Mouse (Mus musculus) embryonic facial prominence, embryonic 12.5 days (tissue): ENCODE results near the gene Shld1. TPM values are rescaled to one million over a fixed set of nuclear protein-coding genes. Genes with fewer than 3 reads are reported as not detected.

Experiments
- ATAC-seq: fragments of 200-750 bp; cut with Nextera tagmentation; 2 replicates; pipeline ENCODE4 v1.8.0; 2017; ENCODE audit not compliant: insufficient number of reproducible peaks, insufficient read depth, low FRiP score, low TSS enrichment
- H3K27ac ChIP-seq: fragments of 300-500 bp; sonication (generic); 2 replicates; pipeline ENCODE4 v1.5.1; 2016; ENCODE audit warnings: mild to moderate bottlenecking
- H3K27me3 ChIP-seq: fragments of 300-500 bp; sonication (generic); 2 replicates; pipeline ENCODE4 v1.6.1; 2016; ENCODE audit warnings: mild to moderate bottlenecking, moderate library complexity
- H3K36me3 ChIP-seq: fragments of 300-500 bp; sonication (generic); 2 replicates; pipeline ENCODE4 v1.6.1; 2016; ENCODE audit warnings: mild to moderate bottlenecking
- H3K4me1 ChIP-seq: fragments of 300-500 bp; sonication (generic); 2 replicates; pipeline ENCODE4 v1.6.1; 2016
- H3K4me2 ChIP-seq: fragments of 300-500 bp; sonication (generic); replicated peaks from 2 replicates; pipeline ENCODE4 v1.6.1; 2016; ENCODE audit warnings: mild to moderate bottlenecking, moderate library complexity
- H3K4me3 ChIP-seq: fragments of 300-500 bp; sonication (generic); 2 replicates; pipeline ENCODE4 v1.5.1; 2016; ENCODE audit warnings: mild to moderate bottlenecking
- H3K9ac ChIP-seq: fragments of 300-500 bp; sonication (generic); 2 replicates; pipeline ENCODE4 v1.6.1; 2016; ENCODE audit warnings: mild to moderate bottlenecking, moderate library complexity
- H3K9me3 ChIP-seq: fragments of 300-500 bp; sonication (generic); 2 replicates; pipeline ENCODE4 v1.6.1; 2016; ENCODE audit warnings: mild to moderate bottlenecking, moderate library complexity
- WGBS: fragments of 180-500 bp; shearing (Covaris S2); methylation state at CpG from one replicate; pipeline ENCODE4 v1.1.7; 2016; 5-methylcytosine and 5-hydroxymethylcytosine counted together
- polyA plus RNA-seq: library from polyadenylated mRNA; unstranded; fragments of >200 nt; fragmentation: Nextera tagmentation; extraction: Ambion mirVana; gene quantifications from 2 replicates; pipeline ENCODE4 v1.2.1, GENCODE M21; 2016

The Shld1 gene
- polyA plus RNA-seq, 1 experiment from 2014 or later, result 14.3 TPM

DNA sequence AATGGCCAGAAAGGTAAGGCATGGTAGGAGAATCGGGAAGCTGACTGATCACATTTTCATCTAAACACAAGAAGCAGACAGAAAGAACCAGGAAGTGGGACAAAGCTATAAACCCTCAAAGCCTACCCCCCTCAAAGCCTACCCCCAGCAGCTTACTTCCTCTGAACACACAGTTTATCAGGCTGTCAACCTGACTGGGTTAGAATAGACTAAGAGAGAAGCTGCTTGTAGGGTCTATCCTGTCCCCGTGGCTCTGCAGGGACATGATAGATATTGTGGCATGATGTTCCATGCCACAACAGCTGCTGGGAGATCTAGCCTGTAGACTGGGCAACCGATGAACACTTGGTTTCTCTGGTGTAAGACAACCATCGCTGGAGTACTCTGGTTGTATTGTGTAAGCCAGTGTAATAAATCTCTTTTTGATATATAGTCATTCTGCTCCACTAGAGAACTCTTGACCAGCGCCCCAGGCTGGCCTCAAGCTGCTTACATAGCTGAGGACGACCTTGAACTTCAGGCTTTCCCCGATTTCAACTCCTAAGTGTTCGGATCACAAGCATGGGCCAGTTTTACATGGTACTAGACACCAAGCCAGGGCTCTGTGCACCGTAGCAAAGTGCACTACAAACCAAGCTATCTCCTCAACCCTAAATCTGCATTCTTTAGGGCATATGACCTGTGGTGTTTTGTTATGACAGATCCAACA, 28.2 kb upstream of the Shld1 start:
- Histone ChIP-seq H3K4me1 (no peaks in the 10 kb centered on the region), H3K36me3 (no peaks in the 10 kb centered on the region), H3K27ac (no peak overlapping the region), H3K9ac (no peak overlapping the region), H3K27me3 (no peaks in the 10 kb centered on the region), H3K4me3 (no peak overlapping the region), H3K9me3 (no peaks in the 10 kb centered on the region), H3K4me2 (no peak overlapping the region)
- ATAC-seq, result no peak
- WGBS, result 87% methylated on average over 9 of the region's 9 CpGs

DNA sequence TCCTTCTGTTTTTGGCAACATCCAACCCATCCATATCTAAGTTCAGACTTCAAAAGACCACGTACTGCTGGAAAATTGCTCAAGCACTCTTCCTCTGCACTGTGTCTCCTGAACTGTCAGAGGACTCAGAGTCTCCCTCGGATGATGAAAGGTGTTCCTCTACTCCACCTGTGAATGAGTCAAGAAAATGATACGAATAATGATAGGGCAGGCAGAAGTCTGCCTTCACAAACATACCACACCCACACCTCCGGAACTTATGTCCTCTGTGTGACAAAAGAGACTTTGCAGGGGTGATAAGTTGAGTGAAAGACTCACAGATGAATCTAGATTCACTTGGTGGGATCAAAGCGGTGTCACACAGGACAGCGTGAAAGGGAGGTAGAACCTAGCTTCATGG, 17.6 kb upstream of the Shld1 start:
- H3K4me3 ChIP-seq, result no peak overlapping the region
- no peaks in the 10 kb centered on the region for H3K27me3 ChIP-seq
- no peaks in the 10 kb centered on the region for H3K9me3 ChIP-seq
- ATAC-seq, result no peak
- no peak overlapping the region for H3K4me2 ChIP-seq
- no peak overlapping the region for H3K9ac ChIP-seq
- H3K36me3 ChIP-seq, result no peaks in the 10 kb centered on the region
- no peak overlapping the region for H3K27ac ChIP-seq
- no peaks in the 10 kb centered on the region for H3K4me1 ChIP-seq
- WGBS, result 84% methylated on average over 6 of the region's 6 CpGs

DNA sequence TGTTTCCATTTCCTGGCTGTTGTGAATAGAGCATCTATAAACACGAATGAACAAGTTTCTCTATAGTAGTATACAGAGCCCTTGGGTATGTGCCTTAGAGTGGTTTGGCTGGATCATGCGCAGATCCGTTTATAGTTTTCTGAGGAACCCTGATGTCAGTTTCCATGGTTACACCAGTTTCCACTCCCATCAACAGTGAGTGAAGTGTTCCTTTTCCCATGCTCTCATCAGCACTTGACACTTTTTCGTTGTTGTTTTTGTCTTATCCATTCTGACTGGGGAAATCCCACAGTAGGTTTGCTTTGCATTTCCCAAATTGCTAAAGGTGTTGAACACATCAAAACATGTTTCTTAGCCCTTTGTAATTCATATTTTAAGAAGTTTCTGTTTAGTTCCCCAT, 16.4 kb upstream of the Shld1 start:
- WGBS, result 81% methylated on average over 4 of the region's 4 CpGs
- no peaks in the 10 kb centered on the region for H3K9me3 ChIP-seq
- H3K9ac ChIP-seq, result no peak overlapping the region
- H3K36me3 ChIP-seq, result no peaks in the 10 kb centered on the region
- H3K4me1 ChIP-seq, result no peaks in the 10 kb centered on the region
- no peak overlapping the region for H3K4me2 ChIP-seq
- no peak overlapping the region for H3K27ac ChIP-seq
- no peaks in the 10 kb centered on the region for H3K27me3 ChIP-seq
- H3K4me3 ChIP-seq, result no peak overlapping the region
- ATAC-seq, result no peak

DNA sequence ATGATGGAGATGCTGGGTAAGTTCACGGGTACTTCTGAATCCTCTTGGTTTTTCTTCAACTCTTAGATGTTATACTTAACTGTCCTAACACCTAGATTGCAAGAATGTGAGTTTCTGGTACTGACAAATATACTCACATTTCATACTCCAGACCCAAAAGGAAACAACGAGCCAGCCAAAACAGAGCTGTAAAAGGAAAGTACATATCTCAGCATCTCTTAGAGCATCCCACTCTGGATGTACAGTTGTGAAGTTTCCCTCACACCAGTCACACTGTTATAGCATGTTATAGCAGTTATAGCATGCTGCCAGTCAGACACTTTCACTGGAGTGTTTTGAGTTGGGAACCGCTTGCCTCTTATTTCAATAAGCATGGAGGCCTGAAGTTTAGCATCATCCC, 14.6 kb upstream of the Shld1 start:
- Histone ChIP-seq H3K9me3 (no peaks in the 10 kb centered on the region), H3K4me1 (no peaks in the 10 kb centered on the region), H3K4me3 (no peak overlapping the region), H3K36me3 (no peaks in the 10 kb centered on the region), H3K27ac (no peak overlapping the region), H3K4me2 (no peak overlapping the region), H3K27me3 (no peaks in the 10 kb centered on the region), H3K9ac (no peak overlapping the region)
- 90% methylated on average over 3 of the region's 3 CpGs for WGBS
- ATAC-seq, result no peak

DNA sequence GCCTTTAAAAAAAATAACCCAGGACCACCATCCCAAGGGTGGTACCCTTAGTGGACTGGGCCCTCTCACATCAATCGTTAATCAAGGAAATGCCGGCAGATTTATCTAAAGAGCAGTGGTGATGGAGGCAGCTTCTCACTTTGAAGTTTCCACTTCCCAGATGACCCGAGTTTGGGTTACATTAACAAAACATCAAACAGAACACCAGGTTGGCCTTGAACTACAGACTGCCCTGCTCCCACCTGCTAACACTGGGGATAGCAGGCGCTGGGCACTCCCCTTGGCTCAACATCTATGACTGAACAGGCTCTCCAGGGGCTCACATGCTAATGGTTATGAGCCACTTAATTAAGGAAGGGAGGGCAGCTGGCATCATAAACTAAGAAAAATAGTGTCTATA, 10.6 kb upstream of the Shld1 start:
- Histone ChIP-seq H3K9ac (no peak overlapping the region), H3K27me3 (no peaks in the 10 kb centered on the region), H3K27ac (no peak overlapping the region), H3K4me3 (no peak overlapping the region), H3K9me3 (0 out of 2 replicates have a peak, but pooled peaks cover 3% of the 10 kb centered on the region), H3K4me2 (no peak overlapping the region), H3K4me1 (no peaks in the 10 kb centered on the region), H3K36me3 (no peaks in the 10 kb centered on the region)
- 83% methylated on average over 4 of the region's 4 CpGs for WGBS
- no peak for ATAC-seq

DNA sequence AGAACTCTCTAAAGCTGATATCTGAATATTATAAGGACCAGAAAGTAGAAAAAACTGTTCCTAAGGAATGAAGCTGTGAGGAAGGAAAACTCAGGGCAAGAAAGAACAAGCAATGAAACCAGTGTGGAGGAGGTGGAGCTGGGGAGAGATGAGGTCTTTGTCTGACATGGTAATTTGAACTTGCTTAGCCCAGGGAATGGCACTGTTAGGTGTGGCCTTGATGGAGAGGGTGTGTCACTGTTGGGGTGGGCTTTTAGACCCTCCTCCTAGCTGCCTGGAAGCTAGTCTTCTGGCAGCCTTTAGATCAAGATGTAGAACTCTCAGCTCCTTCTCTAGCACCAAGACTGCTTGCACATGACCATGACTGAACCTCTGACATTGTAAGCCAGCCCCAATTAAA, 1.7 kb upstream of the Shld1 start:
- Histone ChIP-seq H3K4me3 (no peak overlapping the region), H3K9me3 (no peaks in the 10 kb centered on the region), H3K27ac (no peak overlapping the region), H3K27me3 (no peaks in the 10 kb centered on the region), H3K4me1 (peaks cover 12% of the 10 kb centered on the region; the same call in 1 of the 2 replicates), H3K9ac (no peak overlapping the region), H3K36me3 (no peaks in the 10 kb centered on the region), H3K4me2 (no peak overlapping the region)
- no peak for ATAC-seq

DNA sequence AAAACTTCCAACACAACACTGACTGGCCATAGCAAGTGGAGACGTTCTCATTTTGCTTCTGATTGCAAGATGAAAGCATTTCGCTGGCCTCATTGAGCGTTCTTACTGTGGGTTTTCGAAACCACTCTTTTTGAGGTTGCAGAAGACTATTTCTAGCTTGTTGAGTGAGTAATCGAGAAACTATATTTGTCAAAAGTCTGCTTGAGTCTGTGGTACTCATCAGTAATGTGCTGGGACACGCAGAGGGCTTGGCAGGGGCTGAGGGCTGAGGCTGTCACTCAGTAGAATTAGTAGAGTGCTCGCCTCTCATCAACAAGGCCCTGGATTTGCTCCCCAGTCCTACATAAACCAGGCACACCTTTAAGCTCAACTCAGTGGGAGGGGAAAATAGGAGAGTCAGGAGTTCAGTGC, 1.9 kb downstream of the Shld1 start:
- H3K9me3 ChIP-seq, result no peaks in the 10 kb centered on the region
- 0 out of 2 replicates have a peak, but pooled peaks cover 3% of the 10 kb centered on the region for H3K36me3 ChIP-seq
- no peak overlapping the region for H3K4me3 ChIP-seq
- H3K27ac ChIP-seq, result no peak overlapping the region
- H3K4me1 ChIP-seq, result peaks cover 12% of the 10 kb centered on the region; the same call in 1 of the 2 replicates
- H3K9ac ChIP-seq, result no peak overlapping the region
- no peaks in the 10 kb centered on the region for H3K27me3 ChIP-seq
- WGBS, result 79% methylated on average over 7 of the region's 7 CpGs
- no peak overlapping the region for H3K4me2 ChIP-seq
- no peak for ATAC-seq

DNA sequence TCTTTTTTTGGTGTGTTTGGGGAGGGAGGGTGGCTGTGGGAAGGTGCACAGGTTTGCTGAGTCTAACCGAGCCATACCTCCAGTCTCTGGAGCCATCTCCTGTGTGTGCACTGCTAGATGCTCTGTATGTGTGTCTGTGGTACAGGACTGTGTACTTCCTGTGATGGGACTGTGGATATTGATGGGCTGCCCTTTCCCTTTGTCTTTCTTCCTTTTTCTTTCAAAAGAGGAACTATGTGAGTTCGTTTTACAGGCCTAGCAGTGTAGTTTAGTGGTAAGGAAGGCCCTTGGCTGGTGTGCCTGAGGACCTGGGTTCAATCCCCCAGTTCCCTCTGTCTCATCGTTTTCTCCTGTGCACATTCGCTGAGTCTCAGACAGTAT, 2.4 kb downstream of the Shld1 start:
- no peak for ATAC-seq
- peak overlapping the region; percentile 12 for H3K27ac ChIP-seq

DNA sequence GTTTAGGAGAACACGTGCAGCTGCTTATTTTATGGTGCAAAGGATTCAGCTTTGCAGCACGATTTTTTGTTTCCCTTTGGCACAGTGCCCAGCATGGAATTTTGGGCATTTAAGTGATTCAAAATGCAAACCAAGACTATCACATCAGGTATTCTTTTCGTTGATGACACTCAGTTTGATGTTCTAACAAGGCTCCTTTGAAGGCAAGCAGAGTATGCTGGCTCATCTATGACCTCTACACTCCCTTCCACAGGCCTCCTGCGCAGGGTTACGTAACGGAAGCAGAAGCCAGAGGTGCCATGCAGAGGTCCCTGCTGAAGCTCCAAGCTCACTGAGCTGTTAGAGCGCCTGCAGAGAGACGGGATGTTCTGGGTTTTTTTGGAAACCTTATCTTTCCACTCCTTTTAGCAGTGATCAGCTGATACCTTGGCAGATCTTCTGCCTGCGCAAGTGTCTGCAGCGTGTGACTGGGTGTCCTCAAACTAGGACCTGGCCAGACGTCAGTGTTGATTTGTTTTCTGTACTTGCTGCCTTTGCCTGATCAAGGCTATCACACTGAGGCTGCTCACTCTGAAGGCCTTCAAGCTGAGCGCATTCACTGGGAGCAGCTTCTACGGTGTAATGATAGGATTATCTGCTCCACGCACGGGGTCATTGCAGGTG, 3.0 kb downstream of the Shld1 start:
- H3K4me2 ChIP-seq, result no peak overlapping the region
- no peaks in the 10 kb centered on the region for H3K9me3 ChIP-seq
- H3K27me3 ChIP-seq, result no peaks in the 10 kb centered on the region
- H3K4me3 ChIP-seq, result no peak overlapping the region
- H3K4me1 ChIP-seq, result peaks cover 12% of the 10 kb centered on the region; the same call in 1 of the 2 replicates
- H3K27ac ChIP-seq, result peak overlapping the region; percentile 12
- no peak overlapping the region for H3K9ac ChIP-seq
- 73% methylated on average over 15 of the region's 15 CpGs for WGBS
- no peak for ATAC-seq
- H3K36me3 ChIP-seq, result 0 out of 2 replicates have a peak, but pooled peaks cover 3% of the 10 kb centered on the region

More for the DNA sequence above, 2.4 kb downstream of the Shld1 start:
- Histone ChIP-seq H3K27me3 (no peaks in the 10 kb centered on the region), H3K9ac (no peak overlapping the region), H3K36me3 (0 out of 2 replicates have a peak, but pooled peaks cover 3% of the 10 kb centered on the region), H3K4me1 (peaks cover 12% of the 10 kb centered on the region; the same call in 1 of the 2 replicates), H3K4me3 (no peak overlapping the region), H3K4me2 (no peak overlapping the region), H3K9me3 (no peaks in the 10 kb centered on the region)
- 84% methylated on average over 4 of the region's 4 CpGs for WGBS

DNA sequence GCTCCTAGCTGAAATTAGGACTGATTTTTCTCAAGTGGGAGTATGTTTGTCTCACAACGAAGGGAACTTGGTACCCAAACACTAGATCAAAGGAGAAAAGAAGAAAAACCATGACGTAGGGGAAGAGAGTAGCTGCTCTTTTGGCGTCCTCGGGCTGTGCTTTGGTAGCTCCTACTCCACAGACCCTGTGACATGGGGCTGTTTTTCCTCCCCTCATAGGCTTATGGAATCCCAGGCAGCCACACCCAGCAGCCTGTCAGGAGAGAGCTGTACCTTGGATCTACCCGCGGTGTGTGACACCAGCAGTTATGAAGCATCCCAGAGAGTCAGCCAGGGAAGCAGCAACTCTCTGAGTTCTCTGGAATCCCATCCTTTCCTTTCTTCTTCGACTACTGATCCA, 5.0 kb downstream of the Shld1 start:
- H3K27ac ChIP-seq, result no peak overlapping the region
- H3K9ac ChIP-seq, result no peak overlapping the region
- WGBS, result 74% methylated on average over 7 of the region's 7 CpGs
- peaks cover 12% of the 10 kb centered on the region; the same call in 1 of the 2 replicates for H3K4me1 ChIP-seq
- no peak for ATAC-seq
- H3K27me3 ChIP-seq, result no peaks in the 10 kb centered on the region
- no peaks in the 10 kb centered on the region for H3K9me3 ChIP-seq
- H3K4me2 ChIP-seq, result no peak overlapping the region
- no peak overlapping the region for H3K4me3 ChIP-seq
- H3K36me3 ChIP-seq, result 0 out of 2 replicates have a peak, but pooled peaks cover 3% of the 10 kb centered on the region

DNA sequence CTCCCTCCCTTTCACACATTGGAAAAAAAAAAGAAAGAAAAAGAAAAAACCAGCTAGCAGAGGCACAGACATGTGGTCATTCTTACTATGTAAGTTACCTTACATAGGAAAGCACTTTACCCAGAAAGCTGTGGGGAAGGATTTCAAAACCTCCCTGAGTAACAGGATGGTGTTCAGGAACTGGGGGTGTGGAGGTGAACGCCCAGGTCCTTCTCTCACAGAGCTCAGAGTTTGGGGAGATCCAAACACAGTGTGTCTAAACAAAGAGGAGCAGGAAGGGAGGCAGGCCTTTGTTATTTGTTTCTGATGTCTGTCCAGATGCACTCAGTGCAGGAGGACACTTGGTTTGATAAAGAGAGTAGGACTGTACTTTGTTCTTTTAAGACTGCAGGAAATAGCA, 5.6 kb downstream of the Shld1 start:
- peaks cover 12% of the 10 kb centered on the region; the same call in 1 of the 2 replicates for H3K4me1 ChIP-seq
- H3K27me3 ChIP-seq, result no peaks in the 10 kb centered on the region
- H3K4me2 ChIP-seq, result no peak overlapping the region
- H3K36me3 ChIP-seq, result 0 out of 2 replicates have a peak, but pooled peaks cover 3% of the 10 kb centered on the region
- no peak overlapping the region for H3K4me3 ChIP-seq
- 56% methylated on average over 1 of the region's 1 CpGs for WGBS
- no peak overlapping the region for H3K9ac ChIP-seq
- no peak overlapping the region for H3K27ac ChIP-seq
- no peaks in the 10 kb centered on the region for H3K9me3 ChIP-seq
- ATAC-seq, result no peak

DNA sequence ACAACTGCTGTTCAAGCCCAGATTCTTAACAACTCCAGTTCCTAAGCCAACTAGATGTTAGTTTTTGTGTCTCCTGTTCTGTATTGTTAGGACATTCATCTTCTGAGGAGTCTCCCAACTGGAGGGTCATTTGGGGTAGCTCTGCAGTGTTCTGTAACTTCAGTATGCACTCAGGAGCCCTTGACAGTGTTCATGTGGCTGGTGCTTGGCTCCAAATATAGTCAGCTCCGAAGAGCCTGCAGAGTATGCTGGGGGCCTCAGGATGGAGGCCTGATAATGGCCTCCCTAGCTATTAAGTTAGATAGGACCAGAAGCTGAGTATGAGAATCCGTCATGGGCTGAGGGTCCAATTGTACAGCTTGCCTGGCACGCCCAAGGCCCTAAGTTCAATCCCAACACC, 7.2 kb downstream of the Shld1 start:
- 0 out of 2 replicates have a peak, but pooled peaks cover 3% of the 10 kb centered on the region for H3K36me3 ChIP-seq
- no peak overlapping the region for H3K4me3 ChIP-seq
- no peak for ATAC-seq
- H3K27me3 ChIP-seq, result no peaks in the 10 kb centered on the region
- H3K9ac ChIP-seq, result no peak overlapping the region
- H3K9me3 ChIP-seq, result no peaks in the 10 kb centered on the region
- no peak overlapping the region for H3K4me2 ChIP-seq
- 95% methylated on average over 3 of the region's 3 CpGs for WGBS
- H3K4me1 ChIP-seq, result peaks cover 7% of the 10 kb centered on the region; the same call in 1 of the 2 replicates
- no peak overlapping the region for H3K27ac ChIP-seq
